Mouse (Mus musculus) kidney, embryonic 16.5 days (tissue): ENCODE results near the gene Dhx32. TPM values are rescaled to one million over a fixed set of nuclear protein-coding genes. Genes with fewer than 3 reads are reported as not detected.

Source experiments
- ATAC-seq: fragments of 200-750 bp; cut with Nextera tagmentation; 2 replicates; pipeline ENCODE4 v1.8.0; 2017; ENCODE audit warnings: moderate TSS enrichment; ENCODE audit not compliant: low FRiP score, low TSS enrichment
- H3K27ac ChIP-seq: fragments of 300-500 bp; sonication (generic); 2 replicates; pipeline ENCODE4 v1.5.1; 2014; ENCODE audit warnings: low read length
- H3K27me3 ChIP-seq: fragments of 300-500 bp; sonication (generic); 2 replicates; pipeline ENCODE4 v1.6.1; 2014; ENCODE audit warnings: low read length, control low read depth, mixed read lengths; ENCODE audit not compliant: insufficient read depth
- H3K36me3 ChIP-seq: fragments of 300-500 bp; sonication (generic); 2 replicates; pipeline ENCODE4 v1.6.1; 2014; ENCODE audit warnings: low read length, control low read depth, mixed read lengths; ENCODE audit not compliant: insufficient read depth
- H3K4me1 ChIP-seq: fragments of 300-500 bp; sonication (generic); 2 replicates; pipeline ENCODE4 v1.6.1; 2014; ENCODE audit warnings: low read length, control low read depth, mixed read lengths; ENCODE audit not compliant: insufficient read depth
- H3K4me2 ChIP-seq: fragments of 300-500 bp; sonication (generic); replicated peaks from 2 replicates; pipeline ENCODE4 v1.6.1; 2014; ENCODE audit warnings: low read depth, low read length
- H3K4me3 ChIP-seq: fragments of 300-500 bp; sonication (generic); 2 replicates; pipeline ENCODE4 v1.5.1; 2014; ENCODE audit warnings: mild to moderate bottlenecking, low read length
- H3K9ac ChIP-seq: fragments of 300-500 bp; sonication (generic); replicated peaks from 2 replicates; pipeline ENCODE4 v1.6.1; 2014; ENCODE audit warnings: low read length
- H3K9me3 ChIP-seq: fragments of 300-500 bp; sonication (generic); 2 replicates; pipeline ENCODE4 v1.6.1; 2016; ENCODE audit warnings: low read length, control low read depth
- WGBS: fragments of 180-500 bp; shearing (Covaris S2); extraction: QIAGEN DNeasy Blood & Tissue Kit; methylation state at CpG from one replicate; pipeline ENCODE4 v1.1.7; 2014; 5-methylcytosine and 5-hydroxymethylcytosine counted together
- polyA plus RNA-seq: library from polyadenylated mRNA; unstranded; fragments of >200 nt; fragmentation: Nextera tagmentation; extraction: Ambion mirVana; gene quantifications from 2 replicates; pipeline ENCODE4 v1.2.1, GENCODE M21; 2015

Dhx32 gene
- polyA plus RNA-seq, 1 experiment from 2014 or later = 24.2 TPM

- Histone ChIP-seq H3K4me3 (no peak overlapping the region), H3K27ac (no peak overlapping the region), H3K9me3 (no peaks in the 10 kb centered on the region), H3K9ac (no peak overlapping the region), H3K36me3 (peaks cover 4% of the 10 kb centered on the region; the same call in 1 of the 2 replicates), H3K27me3 (no peaks in the 10 kb centered on the region), H3K4me2 (no peak overlapping the region), H3K4me1 (peaks cover 6% of the 10 kb centered on the region; the same call in 1 of the 2 replicates)
- WGBS = 79% methylated on average over 7 of the region's 7 CpGs
- no peak for ATAC-seq
Measured at GRCm38 (mm10) chr7:133740558-133740957, 42.0 kb downstream of the Dhx32 start.

GRCm38 (mm10) chr7:133731971-133732645 lies 50.4 kb downstream of the Dhx32 start:
- H3K9ac ChIP-seq = no peak overlapping the region
- 73% methylated on average over 4 of the region's 4 CpGs for WGBS
- H3K27me3 ChIP-seq = no peaks in the 10 kb centered on the region
- no peak for ATAC-seq
- no peak overlapping the region for H3K4me2 ChIP-seq
- no peak overlapping the region for H3K27ac ChIP-seq
- H3K9me3 ChIP-seq = no peaks in the 10 kb centered on the region
- no peaks in the 10 kb centered on the region for H3K4me1 ChIP-seq
- H3K4me3 ChIP-seq = no peak overlapping the region
- H3K36me3 ChIP-seq = peaks cover 4% of the 10 kb centered on the region; the same call in 1 of the 2 replicates

GRCm38 (mm10) chr7:133730324-133731191 lies 52.0 kb downstream of the Dhx32 start:
- 64% methylated on average over 11 of the region's 11 CpGs for WGBS
- Histone ChIP-seq H3K27ac (no peak overlapping the region), H3K9ac (no peak overlapping the region), H3K4me1 (no peaks in the 10 kb centered on the region), H3K4me2 (no peak overlapping the region), H3K27me3 (no peaks in the 10 kb centered on the region), H3K9me3 (no peaks in the 10 kb centered on the region), H3K36me3 (peaks cover 4% of the 10 kb centered on the region; the same call in 1 of the 2 replicates), H3K4me3 (no peak overlapping the region)
- no peak for ATAC-seq

- no peak overlapping the region for H3K27ac ChIP-seq
- peaks cover 4% of the 10 kb centered on the region; the same call in 1 of the 2 replicates for H3K36me3 ChIP-seq
- no peaks in the 10 kb centered on the region for H3K9me3 ChIP-seq
- 81% methylated on average over 5 of the region's 5 CpGs for WGBS
- no peak overlapping the region for H3K4me3 ChIP-seq
- ATAC-seq = no peak
- H3K4me1 ChIP-seq = no peaks in the 10 kb centered on the region
- no peak overlapping the region for H3K4me2 ChIP-seq
- H3K27me3 ChIP-seq = no peaks in the 10 kb centered on the region
- H3K9ac ChIP-seq = no peak overlapping the region
Measured at GRCm38 (mm10) chr7:133729351-133729750, 53.2 kb downstream of the Dhx32 start.

- ATAC-seq = no peak
- H3K9ac ChIP-seq = no peak overlapping the region
- no peak overlapping the region for H3K27ac ChIP-seq
- no peaks in the 10 kb centered on the region for H3K27me3 ChIP-seq
- no peaks in the 10 kb centered on the region for H3K4me1 ChIP-seq
- peaks cover 19% of the 10 kb centered on the region for H3K36me3 ChIP-seq
- H3K4me2 ChIP-seq = no peak overlapping the region
- 74% methylated on average over 6 of the region's 6 CpGs for WGBS
- H3K9me3 ChIP-seq = no peaks in the 10 kb centered on the region
- H3K4me3 ChIP-seq = no peak overlapping the region
Measured at GRCm38 (mm10) chr7:133727027-133727426, 55.5 kb downstream of the Dhx32 start.

- 85% methylated on average over 10 of the region's 10 CpGs for WGBS
- Histone ChIP-seq H3K4me1 (no peaks in the 10 kb centered on the region), H3K27me3 (no peaks in the 10 kb centered on the region), H3K9ac (no peak overlapping the region), H3K4me2 (no peak overlapping the region), H3K9me3 (no peaks in the 10 kb centered on the region), H3K4me3 (no peak overlapping the region), H3K36me3 (peaks cover 30% of the 10 kb centered on the region), H3K27ac (no peak overlapping the region)
- ATAC-seq = no peak
Measured at GRCm38 (mm10) chr7:133725571-133725970, 57.0 kb downstream of the Dhx32 start.

GRCm38 (mm10) chr7:133724844-133725243 lies 57.7 kb downstream of the Dhx32 start:
- no peaks in the 10 kb centered on the region for H3K9me3 ChIP-seq
- H3K4me1 ChIP-seq = no peaks in the 10 kb centered on the region
- no peak overlapping the region for H3K9ac ChIP-seq
- no peaks in the 10 kb centered on the region for H3K27me3 ChIP-seq
- H3K4me3 ChIP-seq = no peak overlapping the region
- no peak overlapping the region for H3K27ac ChIP-seq
- H3K4me2 ChIP-seq = no peak overlapping the region
- ATAC-seq = no peak
- peaks cover 36% of the 10 kb centered on the region for H3K36me3 ChIP-seq
- 86% methylated on average over 10 of the region's 10 CpGs for WGBS

- Histone ChIP-seq H3K9me3 (no peaks in the 10 kb centered on the region), H3K27ac (no peak overlapping the region), H3K4me2 (no peak overlapping the region), H3K27me3 (no peaks in the 10 kb centered on the region), H3K4me3 (no peak overlapping the region), H3K36me3 (peaks cover 75% of the 10 kb centered on the region), H3K9ac (no peak overlapping the region), H3K4me1 (no peaks in the 10 kb centered on the region)
- no peak for ATAC-seq
- whole genome bisulfite sequencing = 86% methylated on average over 11 of the region's 11 CpGs
Measured at GRCm38 (mm10) chr7:133720616-133721015, 61.9 kb downstream of the Dhx32 start.

GRCm38 (mm10) chr7:133718580-133718979 lies 63.9 kb downstream of the Dhx32 start:
- H3K27ac ChIP-seq = no peak overlapping the region
- no peak overlapping the region for H3K9ac ChIP-seq
- 94% methylated on average over 1 of the region's 1 CpGs for WGBS
- H3K4me3 ChIP-seq = no peak overlapping the region
- H3K27me3 ChIP-seq = no peaks in the 10 kb centered on the region
- H3K4me2 ChIP-seq = no peak overlapping the region
- no peaks in the 10 kb centered on the region for H3K4me1 ChIP-seq
- no peaks in the 10 kb centered on the region for H3K9me3 ChIP-seq
- no peak for ATAC-seq
- peaks cover 89% of the 10 kb centered on the region for H3K36me3 ChIP-seq

GRCm38 (mm10) chr7:133715387-133715786 lies 67.1 kb downstream of the Dhx32 start:
- H3K27ac ChIP-seq = no peak overlapping the region
- H3K36me3 ChIP-seq = peaks cover 78% of the 10 kb centered on the region
- no peak overlapping the region for H3K4me2 ChIP-seq
- no peak overlapping the region for H3K9ac ChIP-seq
- no peaks in the 10 kb centered on the region for H3K27me3 ChIP-seq
- H3K4me1 ChIP-seq = no peaks in the 10 kb centered on the region
- WGBS = 90% methylated on average over 4 of the region's 4 CpGs
- no peak for ATAC-seq
- no peaks in the 10 kb centered on the region for H3K9me3 ChIP-seq
- no peak overlapping the region for H3K4me3 ChIP-seq
